Mouse (Mus musculus): ENCODE results near the gene Slitrk2.

The Slitrk2 gene
- long read RNA-seq, experiment 1 = 0 reads
- long read RNA-seq, experiment 2 = 0 reads

- intact Hi-C loops (cut with DNase I) = no loop called here
These were observed at the start of gene Slitrk2 for GRCm38 (mm10) chrX:66648911-66649620. Gene Slitrk2 (plus strand): TSS chrX:66649318.

DNA sequence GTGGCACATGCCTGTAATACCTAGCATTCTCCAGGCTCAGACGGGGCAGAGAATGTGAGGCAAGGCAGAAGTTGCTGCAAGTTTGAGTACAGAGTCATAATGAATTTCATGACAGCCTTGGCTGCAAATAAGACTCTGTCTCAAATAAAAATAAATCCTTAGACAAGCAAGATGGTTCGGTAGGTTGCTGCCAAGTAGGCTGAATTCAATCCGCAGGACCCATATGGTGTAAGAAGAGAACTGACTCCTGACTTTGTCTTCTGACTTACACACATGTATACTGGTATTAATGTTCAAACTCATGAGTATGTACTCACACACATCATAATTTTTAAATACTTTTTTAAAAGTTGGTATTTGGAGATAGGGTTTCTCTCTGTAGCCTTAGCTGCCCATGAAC, 43.6 kb upstream of the Slitrk2 start:
- intact Hi-C loops (cut with DNase I) = no loop called here

- intact Hi-C loops (cut with DNase I) = no loop called here
These were observed 3.5 kb downstream of the Slitrk2 start for GRCm38 (mm10) chrX:66652455-66653144.

DNA sequence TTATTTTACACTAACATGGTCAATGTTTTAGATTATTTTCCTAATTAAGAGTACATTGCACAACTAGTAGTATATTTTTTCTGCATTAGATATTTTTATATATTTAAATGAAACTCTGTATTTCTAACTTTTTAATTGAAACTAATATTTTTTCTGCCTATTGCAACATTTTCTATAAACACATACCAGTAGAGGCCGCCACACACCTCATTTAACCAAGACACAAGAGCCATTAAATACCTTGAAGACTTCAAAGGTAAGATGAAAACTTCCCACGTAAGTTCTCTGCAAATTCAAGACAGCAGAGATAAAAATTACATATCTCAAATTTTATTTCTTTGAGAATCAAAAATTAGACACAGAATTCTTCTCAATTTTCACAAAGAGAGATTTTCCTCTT, 8.2 kb downstream of the Slitrk2 start:
- intact Hi-C loops (cut with DNase I) = no loop called here

DNA sequence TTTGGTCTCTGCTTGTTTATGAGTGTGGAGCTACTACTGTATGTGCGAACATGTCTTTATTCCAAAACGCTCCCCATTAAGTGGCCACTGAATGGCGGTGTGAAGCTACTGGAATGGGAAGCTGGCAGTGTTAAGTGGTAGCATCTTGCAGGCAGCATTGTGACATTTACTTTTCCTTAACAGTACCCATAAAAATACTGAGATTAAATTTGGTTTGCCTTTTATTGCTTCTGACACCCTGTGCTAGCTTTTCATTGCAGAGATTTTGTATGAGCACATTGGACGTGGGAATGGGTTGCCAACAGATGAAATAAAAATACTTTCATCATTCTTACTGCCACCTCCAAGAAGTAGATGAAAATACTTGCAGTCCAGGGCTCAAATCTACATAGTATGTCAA, 27.8 kb downstream of the Slitrk2 start:
- intact Hi-C loops (cut with DNase I) = no loop called here

GRCm38 (mm10) chrX:66678646-66679045, 29.5 kb downstream of the Slitrk2 start:
- intact Hi-C loops (cut with DNase I) = no loop called here

Data from adrenal gland (tissue).